Mouse (Mus musculus): ENCODE data around the gene Ctnnd2. TPM values are rescaled to one million over a fixed set of nuclear protein-coding genes. Genes with fewer than 3 reads are reported as not detected.

The Ctnnd2 gene
- total RNA-seq, 2 experiments from 2014 or later: 2.6 to 2.8 TPM

DNA sequence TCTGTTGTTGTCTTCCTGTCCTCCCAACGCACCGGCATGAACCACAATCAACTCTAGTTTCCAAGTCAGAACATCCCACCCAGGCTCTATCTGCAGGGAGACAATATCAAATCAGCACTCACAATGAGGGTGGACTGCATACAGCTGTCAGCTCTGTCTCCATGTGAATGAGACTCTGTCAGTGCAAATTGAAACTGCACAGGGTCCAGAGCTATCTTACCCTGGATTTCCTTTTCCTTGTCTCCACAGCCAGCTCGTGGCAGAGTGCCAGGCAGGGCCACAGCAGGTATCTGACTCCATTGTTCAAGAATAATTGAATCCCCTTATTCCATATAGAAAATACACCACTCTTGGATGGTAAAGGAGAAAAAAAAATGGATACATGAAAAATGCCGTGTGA lies 343.0 kb downstream of the Ctnnd2 start:
- peak; percentile 2 to 25 for DNase-seq

DNA sequence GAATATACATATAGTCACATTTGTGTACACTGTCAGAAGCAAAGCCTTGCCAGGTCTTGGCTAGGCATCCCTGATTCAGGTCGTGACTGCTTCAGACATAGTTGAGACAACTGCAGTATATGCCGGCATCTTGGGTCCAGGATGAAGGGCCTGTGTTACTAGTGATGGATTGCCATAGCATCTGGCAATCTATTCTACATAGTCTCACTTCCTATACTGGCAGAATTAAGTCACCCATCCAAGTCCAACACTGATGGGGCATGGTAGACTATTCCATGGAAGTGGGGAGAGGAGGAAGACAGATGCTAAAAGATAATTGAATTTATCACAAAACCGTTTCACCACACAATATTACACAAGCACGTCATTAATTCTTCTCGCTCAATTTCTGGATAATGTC lies 369.1 kb downstream of the Ctnnd2 start:
- no peak for DNase-seq

- DNase-seq: no peak
Observed at GRCm38 (mm10) chr15:30548263-30548662, 375.9 kb downstream of the Ctnnd2 start.

- no peak for DNase-seq
Observed at GRCm38 (mm10) chr15:30550956-30551355, 378.6 kb downstream of the Ctnnd2 start.

DNA sequence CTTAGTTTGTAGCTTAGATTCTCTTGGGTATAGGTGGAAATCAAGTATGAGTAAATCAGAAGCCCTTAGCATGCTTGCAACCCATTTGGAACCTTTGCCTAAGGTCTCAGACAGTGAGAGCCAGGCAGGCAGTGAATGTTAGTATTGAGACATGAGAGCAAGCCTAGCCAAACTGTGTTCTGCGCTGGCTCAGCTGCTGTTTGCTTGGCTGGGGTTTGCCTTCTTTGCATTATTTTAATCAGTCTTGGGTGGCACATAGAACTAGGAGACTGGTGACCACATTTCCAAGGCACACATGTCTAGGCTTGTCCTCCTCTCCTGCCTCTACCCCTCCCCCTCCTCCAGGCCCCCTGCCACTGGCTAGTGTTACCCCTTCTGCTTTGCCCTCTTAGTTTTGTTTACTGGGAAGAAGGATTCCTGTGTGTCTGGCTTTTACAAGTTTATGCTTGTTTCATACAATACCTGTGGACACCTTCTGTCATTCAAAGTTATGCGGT lies 381.6 kb downstream of the Ctnnd2 start:
- DNase-seq: no peak

GRCm38 (mm10) chr15:30555787-30556186 lies 383.4 kb downstream of the Ctnnd2 start:
- no peak for DNase-seq

DNA sequence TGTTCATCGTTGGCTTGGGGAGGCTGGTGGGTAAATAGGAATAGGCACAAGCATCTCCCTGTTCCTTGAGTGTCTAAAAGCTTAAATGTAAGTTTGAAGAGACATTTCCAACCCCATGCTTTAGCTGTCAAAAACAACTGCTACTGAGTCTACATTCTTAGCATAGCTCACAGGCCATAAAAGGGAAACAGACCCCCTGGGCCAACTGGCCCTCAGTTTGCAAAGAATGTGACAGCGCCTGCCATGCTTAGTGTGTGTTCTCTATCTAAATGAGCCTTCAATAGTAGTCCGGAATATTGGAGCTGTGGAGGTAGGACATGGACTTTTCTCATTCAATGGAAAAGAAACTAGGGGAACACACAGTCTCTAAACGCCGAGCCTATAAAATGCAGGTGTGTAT lies 390.0 kb downstream of the Ctnnd2 start:
- no peak for DNase-seq

- DNase-seq: no peak
Observed at GRCm38 (mm10) chr15:30564594-30564993, 392.2 kb downstream of the Ctnnd2 start.

DNA sequence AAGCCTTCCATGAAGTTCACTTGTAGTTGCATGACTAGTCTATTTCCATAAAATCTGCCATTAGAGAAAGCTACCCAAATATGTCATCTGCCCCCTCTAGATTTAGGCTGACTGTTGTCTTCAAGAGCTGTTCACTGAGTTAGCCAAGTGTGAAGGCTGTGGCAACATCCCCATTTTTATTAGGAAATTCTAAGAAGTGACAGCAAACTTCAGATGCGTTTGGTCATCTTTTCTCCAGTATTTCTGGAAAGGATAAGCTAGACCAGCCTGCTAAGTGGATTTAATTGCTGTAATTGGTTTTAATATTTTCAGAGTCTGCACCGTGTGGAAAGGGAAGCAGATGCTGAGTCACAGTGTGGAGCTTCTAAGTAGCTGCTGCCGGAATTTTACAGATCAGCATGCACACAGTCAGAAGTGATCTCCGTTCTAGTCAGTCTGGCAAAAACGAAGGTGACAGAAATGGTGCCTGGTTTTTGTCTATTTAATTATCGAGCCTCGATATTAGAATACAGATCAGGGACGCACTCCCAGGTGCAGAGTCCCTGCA lies 397.9 kb downstream of the Ctnnd2 start:
- no peak for DNase-seq

DNA sequence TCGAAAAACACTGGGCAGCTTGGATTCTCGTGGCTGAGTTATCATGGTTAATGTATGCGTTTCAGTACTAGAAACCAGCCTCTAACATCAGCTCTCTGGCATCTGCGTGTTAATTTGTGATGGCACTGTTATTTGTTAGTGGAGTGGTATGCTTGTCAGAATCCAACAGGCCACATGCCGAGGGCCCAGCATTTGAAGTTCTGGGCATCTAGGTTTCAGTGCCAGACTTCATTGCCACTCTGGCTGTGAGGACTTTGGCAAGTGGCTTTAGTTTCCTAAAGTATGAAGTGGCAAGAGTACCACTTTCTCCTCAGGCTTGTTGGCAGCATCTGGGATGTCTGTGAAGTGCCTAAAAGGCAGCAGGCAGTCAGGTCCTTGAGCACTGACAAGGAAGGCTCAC lies 415.1 kb downstream of the Ctnnd2 start:
- DNase-seq: no peak

DNA sequence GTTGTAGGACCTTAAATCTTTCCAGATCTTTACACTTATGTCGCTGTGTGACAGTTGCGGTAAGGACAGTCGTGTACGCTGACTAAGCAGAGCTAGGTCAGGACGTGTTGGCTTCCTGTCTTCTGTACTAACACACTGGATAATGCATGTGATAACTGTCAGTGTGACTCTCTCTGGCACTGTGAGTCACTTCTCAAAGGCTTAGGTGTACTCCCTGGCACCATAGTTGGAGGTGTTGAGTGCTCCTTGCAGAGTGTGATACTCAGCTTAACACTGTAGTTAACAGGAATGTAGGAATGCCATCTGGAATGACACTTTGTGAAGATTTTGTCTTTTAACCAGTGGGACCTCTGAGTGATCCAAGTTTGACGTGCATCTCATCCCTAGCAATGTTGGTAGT lies 418.5 kb downstream of the Ctnnd2 start:
- no peak for DNase-seq

DNA sequence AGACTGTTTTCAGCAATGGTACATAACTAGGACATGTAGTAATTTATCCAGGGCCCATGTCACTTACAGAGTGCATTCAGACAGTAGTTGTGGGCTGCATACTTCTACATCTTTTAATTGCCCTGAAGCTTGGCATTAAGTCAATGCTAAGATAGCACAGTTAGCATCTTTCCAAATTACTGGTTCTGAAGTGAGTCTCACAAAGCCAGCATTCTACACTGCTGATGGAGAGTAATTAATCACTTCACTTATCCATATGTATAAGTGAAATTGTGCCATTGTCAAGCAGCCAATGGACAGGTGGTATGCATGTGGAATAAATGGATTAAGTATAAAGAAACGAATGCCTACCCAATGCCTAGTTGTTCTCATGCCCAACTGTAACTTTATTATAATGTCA lies 423.1 kb downstream of the Ctnnd2 start:
- no peak for DNase-seq

- no peak for DNase-seq
Observed at GRCm38 (mm10) chr15:30610613-30611012, 438.2 kb downstream of the Ctnnd2 start.

DNA sequence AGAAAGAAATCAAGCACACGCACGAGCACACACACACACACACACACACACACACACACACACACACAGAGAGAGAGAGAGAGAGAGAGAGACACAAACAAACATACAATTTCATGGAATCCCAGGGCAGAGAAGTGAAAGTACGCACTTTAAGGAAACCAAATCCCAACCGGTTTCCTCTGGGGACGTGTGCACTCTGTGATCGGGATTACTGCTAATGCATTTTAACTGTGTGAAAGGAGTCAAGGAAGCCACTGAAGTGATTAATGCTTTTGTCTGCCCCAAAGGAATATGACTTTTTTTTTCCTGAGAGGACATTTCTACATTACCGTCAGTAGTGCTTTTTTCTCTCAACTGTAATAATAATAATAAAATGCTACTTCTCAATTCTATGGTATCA lies 443.1 kb downstream of the Ctnnd2 start:
- no peak for DNase-seq

DNA sequence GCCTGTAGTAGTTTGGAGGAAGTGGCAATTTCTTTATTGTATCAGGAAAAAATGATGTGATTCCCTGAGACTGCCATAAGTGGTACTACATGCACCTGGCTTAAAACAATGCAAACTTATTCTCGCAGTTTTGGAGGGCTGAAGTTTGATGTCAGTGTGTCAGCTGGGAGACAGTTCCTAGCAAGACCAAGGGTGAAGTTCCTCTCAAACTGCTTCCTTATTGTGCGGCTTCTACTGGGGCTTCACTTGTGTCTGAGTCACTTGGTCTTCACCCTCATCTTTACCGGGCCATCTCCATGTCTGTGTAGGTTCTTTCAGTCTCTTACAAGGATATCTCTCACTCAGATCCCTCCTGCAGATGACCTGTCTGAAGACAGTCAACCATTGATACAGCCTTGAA lies 444.5 kb downstream of the Ctnnd2 start:
- no peak for DNase-seq

DNA sequence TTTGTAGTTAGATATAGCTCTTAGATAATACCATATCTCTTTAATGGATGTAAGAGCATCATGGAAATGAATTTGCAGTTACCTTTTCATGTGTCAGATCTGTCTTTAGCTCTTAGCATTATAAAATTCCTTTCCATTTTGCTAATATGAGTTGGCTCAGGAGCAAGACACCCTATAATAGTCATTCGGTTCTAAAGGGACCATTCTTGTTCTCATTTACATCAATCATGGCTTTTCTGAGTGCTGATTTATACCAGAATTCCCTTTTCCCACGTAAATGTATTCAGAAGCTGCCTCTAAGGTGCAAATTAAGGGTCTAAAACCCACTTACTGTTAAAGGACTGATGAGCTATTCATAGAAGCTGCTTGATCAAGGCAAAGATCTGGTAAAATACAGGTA lies 445.5 kb downstream of the Ctnnd2 start:
- no peak for DNase-seq

DNA sequence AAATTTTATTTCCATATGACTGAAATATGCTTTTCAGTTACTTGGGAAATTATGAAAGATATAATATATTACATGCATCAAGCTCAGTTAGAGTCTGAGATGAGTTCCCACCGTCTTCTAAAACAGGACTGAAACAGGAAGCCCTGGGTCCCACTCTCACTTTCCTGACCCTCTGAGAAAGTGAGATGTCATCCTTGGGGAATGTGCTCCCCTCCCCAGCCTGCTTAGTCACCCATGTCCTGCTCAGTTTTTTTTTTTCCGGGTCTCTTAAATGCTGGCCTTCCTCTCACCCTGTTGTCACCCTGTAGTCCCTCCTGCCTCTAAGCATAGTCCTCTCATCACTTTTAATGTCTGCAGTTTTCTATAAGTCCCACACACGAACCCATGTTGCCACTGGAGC lies 456.1 kb downstream of the Ctnnd2 start:
- DNase-seq: peak in 1 of 2 experiments; percentile 8

- no peak for DNase-seq
Observed at GRCm38 (mm10) chr15:30632113-30632735, 459.8 kb downstream of the Ctnnd2 start.

DNA sequence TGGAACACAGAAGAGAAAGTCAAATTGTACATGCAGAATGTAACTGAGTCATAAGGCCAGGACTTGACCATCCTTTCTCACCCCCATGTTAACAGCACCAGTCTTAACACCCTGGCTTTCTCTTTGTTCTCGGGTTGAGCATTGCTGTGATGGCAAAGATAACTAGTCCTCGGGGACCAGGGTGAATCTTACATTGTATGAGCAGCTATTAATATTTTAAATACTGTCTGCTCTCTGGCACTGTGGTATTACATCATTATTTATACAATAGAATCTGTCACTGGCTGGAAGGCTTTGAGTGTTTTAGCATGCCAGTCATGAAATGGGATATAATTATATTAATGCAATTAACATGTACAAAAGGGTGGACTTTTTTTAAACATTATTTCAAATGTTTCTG lies 461.5 kb downstream of the Ctnnd2 start:
- DNase-seq: no peak

GRCm38 (mm10) chr15:30634522-30634921 lies 462.1 kb downstream of the Ctnnd2 start:
- no peak for DNase-seq

DNA sequence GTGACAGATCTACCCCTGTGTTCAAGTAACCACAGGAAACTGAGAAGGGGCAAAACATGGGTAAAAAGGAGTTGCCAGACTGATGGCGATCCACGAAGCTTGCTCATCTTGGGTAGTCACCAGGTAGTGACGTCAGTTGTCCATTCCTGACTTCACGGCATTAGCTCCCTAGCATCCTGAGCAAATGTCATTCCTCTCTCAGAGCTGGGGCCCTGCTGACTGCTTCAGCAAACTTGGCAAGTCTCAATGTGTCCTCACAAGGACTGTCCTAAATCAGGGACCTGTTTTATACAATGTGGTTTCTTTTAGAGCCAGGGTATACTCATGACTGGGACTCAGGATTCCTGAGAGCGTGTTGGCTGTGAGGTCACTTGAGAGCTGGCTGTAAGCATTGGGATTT lies 468.3 kb downstream of the Ctnnd2 start:
- no peak for DNase-seq

DNA sequence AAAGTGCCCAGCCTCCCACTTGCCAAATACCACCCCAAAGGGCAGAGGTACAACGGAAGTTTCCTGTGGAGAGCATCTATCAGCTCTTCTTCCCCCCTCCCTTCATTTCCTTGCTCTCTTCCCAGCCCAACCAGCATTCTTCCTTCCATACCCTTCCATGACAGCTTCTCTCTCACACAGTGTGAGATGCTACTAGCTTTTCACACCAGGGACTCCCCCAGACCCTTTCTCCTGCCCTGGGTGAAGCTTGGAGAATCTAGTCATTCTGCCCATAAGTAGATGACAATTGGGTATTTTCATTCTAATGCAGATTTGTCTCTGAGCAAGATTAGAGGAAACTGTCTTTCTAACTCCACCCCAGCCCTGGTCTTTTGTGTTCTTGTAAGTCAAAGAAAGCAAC lies 473.3 kb downstream of the Ctnnd2 start:
- DNase-seq: no peak

GRCm38 (mm10) chr15:30646501-30647431 lies 474.4 kb downstream of the Ctnnd2 start:
- DNase-seq: peak in 1 of 2 experiments; percentile 4

Data from adrenal gland, postnatal 36 days (tissue).